Mouse (Mus musculus) inflammation-experienced regulatory T-cells, adult 6 months (primary cell): ENCODE results near the gene Hexa. TPM values are rescaled to one million over a fixed set of nuclear protein-coding genes. Genes with fewer than 3 reads are reported as not detected.

Experiments used
- ATAC-seq: one replicate; pipeline ENCODE4 v1.8.0; 2017
- polyA plus RNA-seq, 3 experiments: library from polyadenylated mRNA; unstranded; fragments of 100-300 nt; shearing (Covaris generic); gene quantifications; one replicate each; pipeline ENCODE4 v1.2.1; 2017

The Hexa gene
- polyA plus RNA-seq, 3 experiments from 2014 or later, result 15.6 to 38.7 (median 37.6) TPM

- no peak for ATAC-seq
Observed at GRCm38 (mm10) chr9:59553719-59554118, 14.4 kb downstream of the Hexa start.

- peak; percentile 82 for ATAC-seq
Observed at GRCm38 (mm10) chr9:59565600-59565999, 26.3 kb downstream of the Hexa start.

GRCm38 (mm10) chr9:59567111-59567510 lies 27.8 kb downstream of the Hexa start:
- no peak for ATAC-seq

GRCm38 (mm10) chr9:59571852-59572251 lies 32.5 kb downstream of the Hexa start:
- ATAC-seq, result no peak

GRCm38 (mm10) chr9:59577401-59577800 lies 38.1 kb downstream of the Hexa start:
- no peak for ATAC-seq

- ATAC-seq, result peak; percentile 43
Observed at GRCm38 (mm10) chr9:59577844-59578504, 38.6 kb downstream of the Hexa start, which contains the start of gene Celf6. Gene Celf6 (plus strand): TSS chr9:59577917.

- no peak for ATAC-seq
Observed at GRCm38 (mm10) chr9:59578505-59578867, 39.1 kb downstream of the Hexa start.

GRCm38 (mm10) chr9:59584871-59585308 lies 45.5 kb downstream of the Hexa start:
- no peak for ATAC-seq

- no peak for ATAC-seq
Observed at GRCm38 (mm10) chr9:59588252-59588651, 48.9 kb downstream of the Hexa start.

- ATAC-seq, result no peak
Observed at GRCm38 (mm10) chr9:59588710-59589671, 49.7 kb downstream of the Hexa start.

- no peak for ATAC-seq
Observed at GRCm38 (mm10) chr9:59589703-59590439, 50.5 kb downstream of the Hexa start.

GRCm38 (mm10) chr9:59601661-59602060 lies 62.3 kb downstream of the Hexa start:
- ATAC-seq, result no peak

- ATAC-seq, result no peak
Observed at GRCm38 (mm10) chr9:59605967-59606366, 66.6 kb downstream of the Hexa start.

- no peak for ATAC-seq
Observed at GRCm38 (mm10) chr9:59610950-59611349, 71.6 kb downstream of the Hexa start.

Other genes starting within 250 kb of the Hexa start
- gene Adpgk, start 248.0 kb upstream of the Hexa start, polyA plus RNA-seq, result 10 to 100 TPM in 2 of 3 experiments, 1 to 10 TPM in 1; 2.5 to 14.1 (median 10.8) TPM
- gene Bbs4, start 186.0 kb upstream of the Hexa start, polyA plus RNA-seq, result 10 to 100 TPM; 14.6 to 21.4 (median 15.5) TPM
- 10 to 100 TPM; 19.6 to 23.7 (median 23.0) TPM for gene Arih1, start 52.9 kb upstream of the Hexa start, polyA plus RNA-seq
- not detected for gene Tmem202, start 307 bp downstream of the Hexa start, polyA plus RNA-seq
- not detected for gene Celf6, start 38.4 kb downstream of the Hexa start, polyA plus RNA-seq
- 10 to 100 TPM; 17.2 to 62.5 (median 46.8) TPM for gene Parp6, start 77.7 kb downstream of the Hexa start, polyA plus RNA-seq
- gene Pkm, start 116.8 kb downstream of the Hexa start, polyA plus RNA-seq, result 1,000 to 10,000 TPM in 1 of 3 experiments, 100 to 1,000 TPM in 2; 745 to 1,024 (median 798) TPM
- not detected for gene Gramd2, start 140.6 kb downstream of the Hexa start, polyA plus RNA-seq
- gene Senp8, start 211.2 kb downstream of the Hexa start, polyA plus RNA-seq, result 1 to 10 TPM; 3.5 to 7.0 (median 4.7) TPM
- 10 to 100 TPM; 19.0 to 60.9 (median 50.9) TPM for gene Myo9a, start 211.4 kb downstream of the Hexa start, polyA plus RNA-seq